Mouse (Mus musculus) limb, embryonic 13.5 days (tissue): ENCODE measurements around the gene Stat4. TPM values are rescaled to one million over a fixed set of nuclear protein-coding genes. Genes with fewer than 3 reads are reported as not detected.

Experiments
- ATAC-seq: fragments of 200-750 bp; cut with Nextera tagmentation; 2 replicates; pipeline ENCODE4 v1.8.0; 2017; ENCODE audit warnings: low read depth, moderate number of reproducible peaks, moderate TSS enrichment; ENCODE audit not compliant: low FRiP score
- H3K27ac ChIP-seq: fragments of 300-500 bp; sonication (generic); 2 replicates; pipeline ENCODE4 v1.5.1; 2015; ENCODE audit warnings: inconsistent platforms, mild to moderate bottlenecking, moderate library complexity
- H3K27me3 ChIP-seq: fragments of 300-500 bp; sonication (generic); 2 replicates; pipeline ENCODE4 v1.6.1; 2015; ENCODE audit warnings: mild to moderate bottlenecking, inconsistent platforms
- H3K36me3 ChIP-seq: fragments of 300-500 bp; sonication (generic); 2 replicates; pipeline ENCODE4 v1.6.1; 2015; ENCODE audit warnings: inconsistent platforms, mild to moderate bottlenecking, moderate library complexity
- H3K4me1 ChIP-seq: fragments of 300-500 bp; sonication (generic); 2 replicates; pipeline ENCODE4 v1.6.1; 2015; ENCODE audit warnings: inconsistent platforms
- H3K4me2 ChIP-seq: fragments of 300-500 bp; sonication (generic); replicated peaks from 2 replicates; pipeline ENCODE4 v1.6.1; 2015; ENCODE audit warnings: inconsistent platforms, mild to moderate bottlenecking, moderate library complexity
- H3K4me3 ChIP-seq: fragments of 300-500 bp; sonication (generic); 2 replicates; pipeline ENCODE4 v1.5.1; 2015; ENCODE audit warnings: moderate library complexity, mild to moderate bottlenecking, inconsistent platforms
- H3K9ac ChIP-seq: fragments of 300-500 bp; sonication (generic); 2 replicates; pipeline ENCODE4 v1.6.1; 2015; ENCODE audit warnings: mild to moderate bottlenecking, inconsistent platforms
- H3K9me3 ChIP-seq: fragments of 300-500 bp; sonication (generic); 2 replicates; pipeline ENCODE4 v1.6.1; 2016; ENCODE audit warnings: inconsistent platforms
- WGBS: fragments of 180-500 bp; shearing (Covaris S2); methylation state at CpG from one replicate; pipeline ENCODE4 v1.1.7; 2015; 5-methylcytosine and 5-hydroxymethylcytosine counted together
- polyA plus RNA-seq: library from polyadenylated mRNA; unstranded; fragments of >200 nt; fragmentation: Nextera tagmentation; extraction: Ambion mirVana; gene quantifications from 2 replicates; pipeline ENCODE4 v1.2.1, GENCODE M21; 2015

Stat4 gene
- polyA plus RNA-seq, 1 experiment from 2014 or later: 1.3 TPM

GRCm38 (mm10) chr1:52079724-52080367 is 92.9 kb downstream of the Stat4 start:
- Histone ChIP-seq H3K4me1 (peaks cover 13% of the 10 kb centered on the region), H3K9me3 (no peaks in the 10 kb centered on the region), H3K9ac (no peak overlapping the region), H3K27ac (no peak overlapping the region), H3K27me3 (no peaks in the 10 kb centered on the region), H3K4me3 (no peak overlapping the region), H3K4me2 (peak overlapping the region; percentile 10), H3K36me3 (no peaks in the 10 kb centered on the region)
- 11% methylated on average over 10 of the region's 10 CpGs for WGBS
- no peak for ATAC-seq

DNA sequence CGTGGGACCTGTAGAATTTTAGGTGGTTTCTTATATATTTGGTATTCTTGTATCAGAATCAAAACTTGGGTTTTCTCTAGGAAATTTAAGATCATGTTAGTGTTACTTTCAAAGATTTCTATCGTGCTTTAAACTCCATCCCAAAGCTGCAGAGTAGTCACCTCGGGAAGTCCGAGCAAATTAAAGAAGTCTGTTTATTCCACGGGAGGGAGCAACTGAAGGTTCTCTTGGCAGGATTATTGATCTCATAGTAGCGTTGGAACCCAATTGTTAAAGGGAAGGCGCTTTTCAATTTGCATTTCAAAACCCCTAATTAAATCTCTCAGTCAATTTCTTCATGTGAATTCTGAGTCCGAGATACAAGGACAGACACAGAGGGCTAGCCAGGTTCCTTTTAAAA is 93.4 kb downstream of the Stat4 start:
- ATAC-seq: no peak
- WGBS: 14% methylated on average over 8 of the region's 8 CpGs
- Histone ChIP-seq H3K27ac (no peak overlapping the region), H3K4me3 (no peak overlapping the region), H3K4me2 (no peak overlapping the region; the same call in 1 of the 2 replicates), H3K36me3 (no peaks in the 10 kb centered on the region), H3K4me1 (peaks cover 13% of the 10 kb centered on the region), H3K9me3 (no peaks in the 10 kb centered on the region), H3K9ac (no peak overlapping the region), H3K27me3 (no peaks in the 10 kb centered on the region)

DNA sequence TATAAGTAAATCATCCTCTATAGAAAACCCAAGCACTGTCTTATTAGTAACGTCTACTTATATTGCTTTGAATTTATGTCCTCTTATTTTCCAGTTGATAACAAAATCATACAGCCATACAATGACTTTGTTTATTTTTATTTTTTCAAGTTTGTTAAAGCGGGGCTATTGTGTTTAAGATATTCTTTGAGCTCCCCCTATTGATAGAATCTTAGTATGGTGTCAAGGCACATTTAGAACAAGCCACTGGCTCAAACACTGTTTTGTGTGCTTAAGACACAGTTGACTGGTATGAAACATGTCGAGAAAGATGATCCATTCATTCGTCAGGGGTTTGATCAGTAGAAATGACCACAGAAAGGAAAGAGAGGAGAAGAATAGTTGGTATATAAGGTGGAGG is 99.3 kb downstream of the Stat4 start:
- Histone ChIP-seq H3K4me1 (no peaks in the 10 kb centered on the region), H3K4me3 (no peak overlapping the region), H3K9ac (no peak overlapping the region), H3K9me3 (no peaks in the 10 kb centered on the region), H3K27me3 (no peaks in the 10 kb centered on the region), H3K4me2 (no peak overlapping the region), H3K27ac (no peak overlapping the region), H3K36me3 (no peaks in the 10 kb centered on the region)
- ATAC-seq: no peak
- WGBS: 31% methylated on average over 4 of the region's 4 CpGs

DNA sequence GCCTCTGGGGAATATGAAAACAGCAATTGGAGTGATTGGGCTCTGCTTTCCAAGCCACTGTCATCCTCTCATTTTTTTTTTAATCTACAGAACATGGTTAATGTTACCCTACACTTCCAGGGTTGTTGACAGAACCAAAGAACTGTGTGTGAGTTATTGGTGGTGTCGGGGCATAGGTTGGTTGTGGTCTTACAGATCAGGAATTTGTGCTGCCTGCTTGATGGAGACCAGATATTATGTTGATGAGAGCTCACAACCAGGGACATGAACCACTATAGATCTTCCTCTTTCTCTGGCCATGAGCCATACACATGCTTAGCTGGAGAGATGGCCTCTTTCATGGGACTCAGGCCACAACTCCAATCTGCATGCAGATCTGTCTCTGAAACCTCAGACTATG is 100.2 kb downstream of the Stat4 start:
- Histone ChIP-seq H3K27me3 (no peaks in the 10 kb centered on the region), H3K9me3 (no peaks in the 10 kb centered on the region), H3K36me3 (no peaks in the 10 kb centered on the region), H3K4me1 (no peaks in the 10 kb centered on the region), H3K27ac (no peak overlapping the region), H3K4me2 (no peak overlapping the region), H3K9ac (no peak overlapping the region), H3K4me3 (no peak overlapping the region)
- ATAC-seq: no peak
- whole genome bisulfite sequencing: 64% methylated on average over 1 of the region's 1 CpGs

DNA sequence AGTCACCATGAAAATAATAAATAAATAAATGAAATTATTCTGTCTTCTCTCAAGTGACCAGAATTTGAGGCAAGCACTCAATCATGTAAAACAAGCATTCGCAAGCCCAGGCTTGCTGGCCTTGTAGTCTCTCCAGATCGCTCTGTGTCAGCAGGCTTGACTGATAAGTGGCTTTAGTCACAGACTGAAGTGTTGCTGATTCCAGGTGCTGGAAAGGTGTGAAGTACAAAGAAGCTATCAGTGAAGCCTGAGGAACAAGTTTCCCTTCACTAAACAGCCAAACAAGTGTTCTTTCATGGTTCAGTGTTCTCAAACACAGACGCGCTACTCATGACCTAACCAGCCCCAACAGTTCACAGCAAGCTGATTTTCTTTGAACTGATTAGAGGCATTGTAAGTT is 101.7 kb downstream of the Stat4 start:
- Histone ChIP-seq H3K27ac (no peak overlapping the region), H3K36me3 (no peaks in the 10 kb centered on the region), H3K27me3 (no peaks in the 10 kb centered on the region), H3K4me3 (no peak overlapping the region), H3K9ac (no peak overlapping the region), H3K4me2 (no peak overlapping the region), H3K9me3 (no peaks in the 10 kb centered on the region), H3K4me1 (no peaks in the 10 kb centered on the region)
- WGBS: 76% methylated on average over 4 of the region's 4 CpGs
- ATAC-seq: no peak

- H3K27me3 ChIP-seq: no peaks in the 10 kb centered on the region
- WGBS: 68% methylated on average over 3 of the region's 3 CpGs
- H3K36me3 ChIP-seq: no peaks in the 10 kb centered on the region
- no peaks in the 10 kb centered on the region for H3K4me1 ChIP-seq
- H3K9ac ChIP-seq: no peak overlapping the region
- H3K4me3 ChIP-seq: no peak overlapping the region
- no peak overlapping the region for H3K4me2 ChIP-seq
- H3K27ac ChIP-seq: no peak overlapping the region
- ATAC-seq: no peak
- H3K9me3 ChIP-seq: no peaks in the 10 kb centered on the region
Observed at GRCm38 (mm10) chr1:52098618-52099232, 111.8 kb downstream of the Stat4 start.

- no peak overlapping the region for H3K4me3 ChIP-seq
- H3K27ac ChIP-seq: no peak overlapping the region
- no peaks in the 10 kb centered on the region for H3K27me3 ChIP-seq
- H3K4me1 ChIP-seq: no peaks in the 10 kb centered on the region
- H3K4me2 ChIP-seq: no peak overlapping the region
- no peak overlapping the region for H3K9ac ChIP-seq
- no peak for ATAC-seq
- H3K9me3 ChIP-seq: no peaks in the 10 kb centered on the region
- 52% methylated on average over 6 of the region's 6 CpGs for WGBS
- no peaks in the 10 kb centered on the region for H3K36me3 ChIP-seq
Observed at GRCm38 (mm10) chr1:52100496-52100895, 113.5 kb downstream of the Stat4 start.

- no peak overlapping the region for H3K9ac ChIP-seq
- 91% methylated on average over 8 of the region's 8 CpGs for WGBS
- H3K4me2 ChIP-seq: no peak overlapping the region
- H3K36me3 ChIP-seq: no peaks in the 10 kb centered on the region
- no peaks in the 10 kb centered on the region for H3K4me1 ChIP-seq
- no peak for ATAC-seq
- H3K27ac ChIP-seq: no peak overlapping the region
- no peaks in the 10 kb centered on the region for H3K9me3 ChIP-seq
- no peak overlapping the region for H3K4me3 ChIP-seq
- no peaks in the 10 kb centered on the region for H3K27me3 ChIP-seq
Observed at GRCm38 (mm10) chr1:52102795-52103194, 115.8 kb downstream of the Stat4 start.

- Histone ChIP-seq H3K9me3 (no peaks in the 10 kb centered on the region), H3K4me3 (no peak overlapping the region), H3K9ac (no peak overlapping the region), H3K36me3 (no peaks in the 10 kb centered on the region), H3K4me2 (no peak overlapping the region), H3K4me1 (no peaks in the 10 kb centered on the region), H3K27me3 (no peaks in the 10 kb centered on the region), H3K27ac (no peak overlapping the region)
- 79% methylated on average over 11 of the region's 11 CpGs for WGBS
- ATAC-seq: no peak
Observed at GRCm38 (mm10) chr1:52107206-52107605, 120.3 kb downstream of the Stat4 start.

DNA sequence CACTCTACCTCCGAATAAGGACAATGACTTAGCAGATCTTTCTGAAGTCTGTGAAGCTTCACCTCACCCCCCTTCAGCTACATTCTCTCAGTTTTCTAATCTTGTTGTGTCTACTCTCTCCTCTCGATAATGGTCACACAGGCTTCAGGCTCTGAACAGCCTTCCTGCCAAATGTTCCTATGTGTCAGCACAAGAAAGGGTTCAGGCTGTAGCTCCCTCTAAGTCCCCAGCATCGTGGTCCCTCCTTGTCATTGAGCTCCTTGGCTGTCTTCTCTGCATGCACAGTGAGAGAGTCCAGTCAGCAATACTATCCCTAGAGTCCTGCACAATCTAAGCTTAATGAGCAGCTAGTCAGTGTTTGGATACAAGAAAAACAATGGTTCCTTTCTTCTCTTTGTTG is 124.3 kb downstream of the Stat4 start:
- H3K9ac ChIP-seq: no peak overlapping the region
- H3K4me1 ChIP-seq: 0 out of 2 replicates have a peak, but pooled peaks cover 4% of the 10 kb centered on the region
- H3K27ac ChIP-seq: no peak overlapping the region
- H3K4me3 ChIP-seq: no peak overlapping the region
- no peak for ATAC-seq
- H3K27me3 ChIP-seq: no peaks in the 10 kb centered on the region
- 71% methylated on average over 3 of the region's 3 CpGs for WGBS
- H3K4me2 ChIP-seq: no peak overlapping the region
- no peaks in the 10 kb centered on the region for H3K36me3 ChIP-seq
- H3K9me3 ChIP-seq: no peaks in the 10 kb centered on the region

DNA sequence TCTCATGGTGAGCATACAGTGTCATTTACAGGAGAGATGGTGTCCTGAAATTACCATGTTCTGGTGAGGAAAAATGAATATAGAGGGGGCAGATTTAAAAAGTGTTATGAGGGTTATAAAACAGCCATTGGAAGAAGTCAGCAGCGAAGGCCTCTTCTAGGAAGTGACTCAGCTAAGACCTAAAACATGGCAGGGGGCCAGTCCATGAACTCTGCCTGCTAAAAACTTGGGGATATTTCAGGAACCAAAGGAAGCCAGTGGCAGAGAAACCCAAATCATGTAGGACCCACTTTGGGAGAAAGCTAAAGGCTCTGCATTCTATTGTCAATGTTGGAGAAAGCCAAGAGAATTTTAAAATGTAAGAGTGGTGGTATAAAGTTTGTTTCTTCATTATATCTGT is 125.4 kb downstream of the Stat4 start:
- Histone ChIP-seq H3K4me1 (0 out of 2 replicates have a peak, but pooled peaks cover 4% of the 10 kb centered on the region), H3K4me2 (no peak overlapping the region), H3K9ac (no peak overlapping the region), H3K27me3 (no peaks in the 10 kb centered on the region), H3K4me3 (no peak overlapping the region), H3K9me3 (no peaks in the 10 kb centered on the region), H3K27ac (no peak overlapping the region), H3K36me3 (no peaks in the 10 kb centered on the region)
- WGBS: 89% methylated on average over 1 of the region's 1 CpGs
- no peak for ATAC-seq

DNA sequence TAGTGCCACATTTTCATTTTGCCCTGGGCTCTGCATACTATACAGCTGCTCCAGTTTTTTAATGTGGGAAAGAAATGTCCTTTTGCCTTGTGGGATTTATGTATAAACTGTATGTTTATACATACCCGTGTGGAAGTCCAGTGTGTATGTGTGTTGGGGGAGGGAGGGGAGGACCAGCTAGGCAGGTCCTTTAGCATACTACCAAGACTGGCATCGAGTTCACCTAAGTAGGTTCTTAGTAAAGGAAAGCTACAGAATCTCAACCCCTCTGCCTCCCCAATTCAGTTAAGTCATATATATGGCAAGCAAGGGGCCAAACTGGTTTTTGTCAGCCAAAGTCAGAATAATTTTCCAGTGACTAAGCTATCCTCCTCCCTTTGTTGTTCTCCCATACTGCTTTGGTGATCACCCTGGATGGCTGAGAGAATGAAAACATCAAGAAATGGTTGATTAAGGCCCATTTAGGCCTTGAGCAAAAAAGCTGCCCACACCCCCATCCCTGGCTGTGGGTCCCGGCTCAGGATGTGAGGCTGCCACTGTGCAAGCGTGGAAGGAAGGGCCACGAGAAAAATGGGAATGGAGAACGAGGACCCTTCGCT is 126.2 kb downstream of the Stat4 start:
- H3K27me3 ChIP-seq: no peaks in the 10 kb centered on the region
- peak overlapping the region; percentile 39 for H3K4me3 ChIP-seq
- no peaks in the 10 kb centered on the region for H3K9me3 ChIP-seq
- peak overlapping the region; percentile 67 for H3K4me2 ChIP-seq
- peak overlapping the region; percentile 58 for H3K9ac ChIP-seq
- peak; percentile 29; the same call in 1 of the 2 replicates for ATAC-seq
- 22% methylated on average over 7 of the region's 7 CpGs for WGBS
- H3K36me3 ChIP-seq: no peaks in the 10 kb centered on the region
- 0 out of 2 replicates have a peak, but pooled peaks cover 4% of the 10 kb centered on the region for H3K4me1 ChIP-seq
- peak overlapping the region; percentile 66; the same call in 1 of the 2 replicates for H3K27ac ChIP-seq
